Mouse (Mus musculus) liver, embryonic 14.5 days (tissue): ENCODE data around the gene Inka1. TPM values are rescaled to one million over a fixed set of nuclear protein-coding genes. Genes with fewer than 3 reads are reported as not detected.
A peak's percentile ranks its signal among the peaks of the same experiment; 100 is the strongest.
"Not testable (repeated sequence)": the region's sequence is repeated elsewhere in the genome, so short reads cannot be mapped to it uniquely, and the experiment has no call there.

ENCODE experiments used
- ATAC-seq: fragments of 200-750 bp; cut with Nextera tagmentation; 2 replicates; pipeline ENCODE4 v1.8.0; 2017; ENCODE audit warnings: moderate number of reproducible peaks, mild to moderate bottlenecking, moderate library complexity; ENCODE audit not compliant: insufficient read depth
- DNase-seq, 3 experiments: peaks; one replicate each; pipeline ENCODE4 v3.0.0-alpha.2; 2012 to 2013; ENCODE audit warnings: low read depth in 3 of 3, low spot score in 3 of 3
- H3K27ac ChIP-seq: fragments of 300-500 bp; sonication (generic); 2 replicates; pipeline ENCODE4 v1.5.1; 2014; ENCODE audit warnings: moderate library complexity, mild to moderate bottlenecking, control low read depth, inconsistent platforms
- H3K27me3 ChIP-seq: fragments of 300-500 bp; sonication (generic); 2 replicates; pipeline ENCODE4 v1.6.1; 2014; ENCODE audit warnings: mild to moderate bottlenecking, low read length, moderate library complexity; ENCODE audit not compliant: control insufficient read depth, insufficient read depth
- H3K36me3 ChIP-seq: fragments of 300-500 bp; sonication (generic); replicated peaks from 2 replicates; pipeline ENCODE4 v1.6.1; 2014; ENCODE audit warnings: low read depth; ENCODE audit not compliant: control insufficient read depth, insufficient read depth
- H3K4me1 ChIP-seq, 2 experiments: fragments of 200-500 bp in 1 of 2; fragments of 300-500 bp in 1 of 2; sonication (generic) in 1 of 2; replicated peaks; 2 replicates each; pipeline ENCODE4 v1.6.1; 2012 to 2014; ENCODE audit warnings: antibody characterized with exemption in 1 of 2, inconsistent platforms in 1 of 2, low read length in 1 of 2; ENCODE audit not compliant: control insufficient read depth in 2 of 2, insufficient read depth in 2 of 2
- H3K4me2 ChIP-seq: fragments of 300-500 bp; sonication (generic); 2 replicates; pipeline ENCODE4 v1.6.1; 2014; ENCODE audit warnings: low read depth, mild to moderate bottlenecking, control low read depth, moderate library complexity
- H3K4me3 ChIP-seq, 2 experiments: fragments of 200-500 bp in 1 of 2; fragments of 300-500 bp in 1 of 2; sonication (generic) in 1 of 2; 2 replicates each; pipeline ENCODE4 v1.5.1; 2012 to 2014; ENCODE audit warnings: low read depth in 2 of 2, low read length in 2 of 2, mild to moderate bottlenecking in 2 of 2, control low read depth in 1 of 2, inconsistent platforms in 1 of 2, moderate library complexity in 1 of 2; ENCODE audit not compliant: insufficient read depth in 1 of 2
- H3K9ac ChIP-seq: fragments of 300-500 bp; sonication (generic); replicated peaks from 2 replicates; pipeline ENCODE4 v1.6.1; 2014; ENCODE audit warnings: mild to moderate bottlenecking, control low read depth, moderate library complexity
- H3K9me3 ChIP-seq: fragments of 300-500 bp; sonication (generic); 2 replicates; pipeline ENCODE4 v1.6.1; 2016; ENCODE audit warnings: low read length, mixed read lengths; ENCODE audit not compliant: control insufficient read depth
- CTCF ChIP-seq: IDR thresholded peaks from 2 replicates; pipeline ENCODE4 v1.5.1; 2016; ENCODE audit warnings: antibody characterized with exemption, low read depth, control low read depth
- EP300 ChIP-seq: IDR thresholded peaks from 2 replicates; pipeline ENCODE4 v1.6.1; 2016; ENCODE audit warnings: antibody characterized with exemption, low read depth
- WGBS: fragments of 180-500 bp; shearing (Covaris S2); extraction: QIAGEN DNeasy Blood & Tissue Kit; methylation state at CpG from one replicate; pipeline ENCODE4 v1.1.7; 2014; ENCODE audit not compliant: insufficient replicate concordance; 5-methylcytosine and 5-hydroxymethylcytosine counted together
- polyA plus RNA-seq, 2 experiments: library from polyadenylated mRNA; depleted of rRNA in 1 of 2; stranded (reverse) in 1 of 2; unstranded in 1 of 2; fragments of >200 nt; fragmentation: Nextera tagmentation in 1 of 2; extraction: Ambion mirVana in 1 of 2; gene quantifications; 2 replicates each; pipeline versions ENCODE4 v1.2.1 to v1.2.3; 2012 to 2014

The Inka1 gene
- polyA plus RNA-seq, 2 experiments: 33.0 to 51.6 TPM

GRCm38 (mm10) chr9:108020741-108021140 lies 35.1 kb upstream of the Inka1 start:
- TF ChIP-seq EP300 (no peak), CTCF (no peak)
- Histone ChIP-seq H3K4me2 (no peak overlapping the region), H3K27me3 (no peaks in the 10 kb centered on the region), H3K4me3 (no peak overlapping the region), H3K27ac (no peak overlapping the region), H3K9ac (no peak overlapping the region), H3K36me3 (peaks cover 27% of the 10 kb centered on the region), H3K9me3 (no peaks in the 10 kb centered on the region), H3K4me1 (no peaks in the 10 kb centered on the region)
- DNase-seq (no peak), ATAC-seq (no peak)
- WGBS: 85% methylated on average over 1 of the region's 1 CpGs

DNA sequence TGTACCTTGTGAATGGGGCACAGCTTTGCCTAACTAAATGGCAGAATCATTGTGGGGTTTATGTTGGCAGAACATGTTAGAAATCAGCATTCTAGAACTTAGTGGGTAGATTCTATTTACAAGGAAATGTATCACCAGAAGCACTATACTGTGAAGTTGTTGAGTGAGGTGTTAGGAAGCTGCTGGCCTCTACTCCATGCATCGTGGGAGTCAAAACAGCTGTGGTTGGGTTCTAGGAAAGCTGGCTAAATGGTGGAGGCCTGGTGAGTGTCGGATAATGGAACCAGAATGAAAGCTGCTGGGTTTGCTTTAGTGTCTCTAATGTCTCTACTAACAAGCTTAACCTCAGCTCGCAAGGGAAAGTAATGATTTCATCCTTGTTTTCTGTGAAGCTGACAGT lies 31.4 kb upstream of the Inka1 start:
- peaks cover 19% of the 10 kb centered on the region; the same call in 1 of the 2 replicates for H3K36me3 ChIP-seq

DNA sequence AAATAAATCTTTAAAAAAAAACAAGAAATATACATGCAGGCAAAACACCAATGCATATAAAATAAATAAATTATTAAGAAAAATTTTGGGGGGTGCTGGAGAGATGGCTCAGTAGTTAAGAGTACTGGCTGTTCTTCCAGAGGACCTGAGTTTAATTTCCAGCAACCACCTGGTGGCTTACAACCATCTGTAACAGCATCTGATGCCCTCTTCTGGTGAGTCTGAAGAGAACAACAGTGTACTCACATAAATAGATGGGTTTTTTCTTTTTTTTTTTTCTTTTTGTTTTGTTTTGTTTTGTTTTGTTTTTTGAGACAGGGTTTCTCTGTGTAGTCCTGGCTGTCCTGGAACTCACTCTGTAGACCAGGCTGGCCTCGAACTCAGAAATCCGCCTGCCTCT lies 27.9 kb upstream of the Inka1 start:
- H3K9ac ChIP-seq, H3K9me3 ChIP-seq, H3K4me3 ChIP-seq, ATAC-seq, H3K4me1 ChIP-seq, DNase-seq, H3K27ac ChIP-seq, H3K4me2 ChIP-seq, H3K27me3 ChIP-seq: not testable (repeated sequence)
- H3K36me3 ChIP-seq: peaks cover 16% of the 10 kb centered on the region; the same call in 1 of the 2 replicates
- 93% methylated on average over 2 of the region's 2 CpGs for WGBS

More for the DNA sequence above, 31.4 kb upstream of the Inka1 start:
- TF ChIP-seq CTCF (no peak), EP300 (no peak)
- WGBS: 79% methylated on average over 3 of the region's 3 CpGs
- H3K9ac ChIP-seq: no peak overlapping the region
- no peaks in the 10 kb centered on the region for H3K9me3 ChIP-seq
- no peaks in the 10 kb centered on the region for H3K4me1 ChIP-seq
- H3K27ac ChIP-seq: no peak overlapping the region
- H3K4me3 ChIP-seq: no peak overlapping the region
- DNase-seq (no peak), ATAC-seq (no peak)
- H3K27me3 ChIP-seq: no peaks in the 10 kb centered on the region
- H3K4me2 ChIP-seq: no peak overlapping the region

GRCm38 (mm10) chr9:108010385-108010784 lies 24.7 kb upstream of the Inka1 start:
- no peak for TF ChIP-seq CTCF
- TF ChIP-seq EP300: no peak
- Histone ChIP-seq H3K4me1 (peaks cover 2 to 4% of the 10 kb centered on the region in 2 experiments; a peak in 3 of 4 replicates), H3K27me3 (no peaks in the 10 kb centered on the region), H3K4me2 (no peak overlapping the region), H3K9ac (no peak overlapping the region), H3K27ac (no peak overlapping the region), H3K36me3 (peaks cover 14% of the 10 kb centered on the region), H3K4me3 (no peak overlapping the region), H3K9me3 (no peaks in the 10 kb centered on the region)
- no peak for DNase-seq
- ATAC-seq: no peak

- Histone ChIP-seq H3K4me1 (peaks cover 16 to 21% of the 10 kb centered on the region in 2 experiments), H3K4me2 (no peak overlapping the region), H3K9ac (no peak overlapping the region), H3K36me3 (peaks cover 13% of the 10 kb centered on the region), H3K4me3 (no peak overlapping the region), H3K9me3 (no peaks in the 10 kb centered on the region), H3K27ac (no peak overlapping the region), H3K27me3 (no peaks in the 10 kb centered on the region)
- no peak for TF ChIP-seq EP300
- no peak for TF ChIP-seq CTCF
- WGBS: 85% methylated on average over 5 of the region's 5 CpGs
- DNase-seq (no peak), ATAC-seq (no peak)
Measured at GRCm38 (mm10) chr9:108008041-108008440, 22.4 kb upstream of the Inka1 start.

- peak overlapping the region; percentile 89 for H3K27ac ChIP-seq
- H3K9me3 ChIP-seq: no peaks in the 10 kb centered on the region
- peak overlapping the region; percentile 80 for H3K4me2 ChIP-seq
- DNase-seq (no peak), ATAC-seq (no peak)
- H3K4me3 ChIP-seq: peak overlapping the region; percentile 92 to 95
- WGBS: 28% methylated on average over 8 of the region's 8 CpGs
- peaks cover 8% of the 10 kb centered on the region for H3K36me3 ChIP-seq
- peaks cover 21% of the 10 kb centered on the region in 2 experiments for H3K4me1 ChIP-seq
- H3K9ac ChIP-seq: peak overlapping the region; percentile 99
- TF ChIP-seq EP300: no peak
- no peak for TF ChIP-seq CTCF
- H3K27me3 ChIP-seq: no peaks in the 10 kb centered on the region
Measured at GRCm38 (mm10) chr9:108003531-108003890, 17.8 kb upstream of the Inka1 start.
